Comparison of ENCODE assay signal across 27 mouse cellular contexts in the genomic region with DNA sequence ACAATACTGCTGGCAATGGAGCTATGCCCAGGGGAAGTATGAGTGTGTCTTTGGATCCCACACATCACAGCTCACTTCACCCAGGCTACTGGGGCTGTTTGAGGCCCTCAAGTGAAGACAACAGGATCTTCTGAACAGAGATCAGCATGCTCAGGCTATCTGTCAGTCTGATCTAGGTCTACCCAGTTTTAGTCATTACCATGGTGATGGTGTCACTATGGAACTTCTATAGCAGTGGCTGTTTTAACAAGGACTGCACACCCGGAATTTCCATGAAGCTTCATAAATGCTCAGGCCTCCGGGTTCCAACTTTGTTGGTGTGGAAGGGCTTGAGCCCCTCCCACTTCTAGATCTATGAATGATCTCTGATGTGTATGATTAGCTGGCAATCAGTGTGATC.
"Had no signal": no experiment of that assay in that cellular context is flagged by ENCODE, and none has a peak within 500 bp of the region (broad histone marks: within the 10 kb centered on the region; RNA-seq: fewer than 3 reads in every experiment).

No protein-coding gene starts in this region.

- H3K4me3 ChIP-seq: gastrocnemius, adult 2 months; heart, adult 2 months; heart, embryonic 12.5 days; hindbrain, embryonic 13.5 days; hindbrain, embryonic 15.5 days; layer of hippocampus, adult 2 months; left cerebral cortex, adult 2 months; limb, embryonic 10.5 days; limb, embryonic 12.5 days; liver, embryonic 13.5 days; liver, embryonic 15.5 days had no signal

- H3K4me2 ChIP-seq: heart, embryonic 12.5 days; hindbrain, embryonic 13.5 days; hindbrain, embryonic 15.5 days; limb, embryonic 12.5 days; liver, embryonic 11.5 days; liver, embryonic 13.5 days; liver, embryonic 15.5 days had no signal

- H3K9me3 ChIP-seq: heart, embryonic 12.5 days; hindbrain, embryonic 13.5 days; hindbrain, embryonic 15.5 days; limb, embryonic 10.5 days; limb, embryonic 12.5 days; liver, embryonic 13.5 days; liver, embryonic 15.5 days had no signal

- H3K27ac ChIP-seq: gastrocnemius, adult 2 months; heart, adult 2 months; hindbrain, embryonic 13.5 days; hindbrain, embryonic 15.5 days; hindbrain, postnatal 0 days; layer of hippocampus, adult 2 months; left cerebral cortex, adult 2 months; limb, embryonic 10.5 days; limb, embryonic 12.5 days; liver, embryonic 13.5 days; liver, embryonic 15.5 days had no signal

- H3K27me3 ChIP-seq: heart, embryonic 12.5 days; hindbrain, embryonic 13.5 days; hindbrain, embryonic 15.5 days; limb, embryonic 12.5 days; liver, embryonic 13.5 days; liver, embryonic 15.5 days had no signal

- H3K9ac ChIP-seq: heart, embryonic 12.5 days; hindbrain, embryonic 13.5 days; hindbrain, embryonic 15.5 days; limb, embryonic 12.5 days; liver, embryonic 13.5 days; liver, embryonic 15.5 days; liver, postnatal 0 days had no signal

- DNase-seq: gastrocnemius, adult 2 months; gastrocnemius, postnatal 10 days; gastrocnemius, postnatal 36 days; heart, adult 11 months; heart, adult 2 months; heart, postnatal 10 days; heart, postnatal 36 days; kidney, adult 11 months; kidney, adult 2 months; kidney, adult 9 months; kidney, postnatal 14 days; kidney, postnatal 4 days; liver; liver, embryonic 13.5 days; liver, postnatal 0 days; lung, adult 2 months had no signal

- ATAC-seq: hindbrain, postnatal 0 days; intestine, embryonic 16.5 days; liver, postnatal 0 days had no signal
